Comparison of ENCODE assay signal across 16 mouse cellular contexts in genomic region chr9:44031079-44031478, GRCm38 (mm10). TPM values are rescaled to one million over a fixed set of nuclear protein-coding genes. Genes with fewer than 3 reads are reported as not detected.
DNase-seq lines count a peak whose midpoint lies in the region; ATAC-seq lines count a peak whose summit lies in the region.
"Had no signal": no experiment of that assay in that cellular context is flagged by ENCODE, and none has a peak within 500 bp of the region (broad histone marks: within the 10 kb centered on the region; RNA-seq: fewer than 3 reads in every experiment).

No protein-coding gene starts in this region.

- ATAC-seq in common myeloid progenitor, adult 5-6 weeks (replicated peaks; ENCODE audit: low read depth, poor library complexity, severe bottlenecking) = peak; percentile 85
- ATAC-seq in megakaryocyte-erythroid progenitor cell, adult 5-6 weeks (replicated peaks; ENCODE audit: low FRiP score, low TSS enrichment, poor library complexity, severe bottlenecking) = 0 out of 2 replicates have a peak, but pooled peaks have one; percentile 34
- ATAC-seq: forebrain, embryonic 15.5 days; midbrain, embryonic 15.5 days had no signal

- DNase-seq in CD8-positive naive resting alpha-beta T cell, adult 2 months (ENCODE audit: low read depth in 2 of 2, low spot score in 2 of 2) = peak; percentile 58 to 70
- DNase-seq in thymus, postnatal 25 days = peak; percentile 75
- no peak for DNase-seq in retina, postnatal 1 day
- DNase-seq in cerebellum, adult 11 months = no peak
- DNase-seq in spleen, postnatal 10 days (ENCODE audit: low spot score in 2 of 2) = no peak
- DNase-seq: cerebellum, adult 8-10 months; gastrocnemius, postnatal 36 days; kidney, adult 9 months; kidney, postnatal 36 days; layer of hippocampus, adult 9-11 months; right cerebral cortex, adult 18-20 months had no signal

RNA-seq across cellular contexts. Expression of gene Thy1, which starts 12.1 kb away (rescaled TPM):
- 0.78 and 4.3 TPM in 2 replicates for total RNA-seq in common myeloid progenitor, adult 5-6 weeks (2017)
- total RNA-seq in megakaryocyte-erythroid progenitor cell, adult 5-6 weeks (2014; fragmentation: Nextera tagmentation) = 2.5 and 20.4 TPM in 2 replicates
- 3.5 TPM in 1 of 2 replicates, not detected in the other for total RNA-seq in megakaryocyte-erythroid progenitor cell, adult 5-6 weeks (2017)
- total RNA-seq: CH12.LX had no signal

RNA-seq across cellular contexts. Expression of gene Usp2, which starts 35.7 kb away (rescaled TPM):
- 3.8 and 5.0 TPM in 2 replicates for total RNA-seq in common myeloid progenitor, adult 5-6 weeks (2017)
- 0.35 and 2.1 TPM in 2 replicates for total RNA-seq in megakaryocyte-erythroid progenitor cell, adult 5-6 weeks (2014; fragmentation: Nextera tagmentation)
- 0.15 and 1.8 TPM in 2 replicates for total RNA-seq in megakaryocyte-erythroid progenitor cell, adult 5-6 weeks (2017)

Comparison
In these comparisons a context has a peak if more than half of its experiments do, and no peak if none do; other contexts are left out.
1. DNase-seq: peak in CD8-positive naive resting alpha-beta T cell, adult 2 months (2 of 2) and thymus, postnatal 25 days (single experiment); none in retina, postnatal 1 day (single experiment), cerebellum, adult 11 months (single experiment) and spleen, postnatal 10 days (0 of 2).